Mouse (Mus musculus) left cerebral cortex, postnatal 36 days (tissue): ENCODE data around the gene Vps37d. TPM values are rescaled to one million over a fixed set of nuclear protein-coding genes. Genes with fewer than 3 reads are reported as not detected.

Experiments used
- DNase-seq, 2 experiments: peaks; one replicate each; pipeline ENCODE4 v3.0.0; 2021 to 2022; ENCODE audit warnings: low spot score in 2 of 2, mixed read lengths in 1 of 2
- intact Hi-C: fragments of 180-260 bp; cut with DNase I; formaldehyde crosslinking; loops from one replicate; pipeline ENCODE4 v1.15.1; 2025
- total RNA-seq, 2 experiments: library from RNA; stranded (reverse); gene quantifications; 2 replicates each; pipeline ENCODE4 v1.2.3; 2021

Gene Vps37d
- 10 to 100 TPM; 26.8 to 36.0 TPM for total RNA-seq

GRCm38 (mm10) chr5:135077564-135078481 is at the start of gene Vps37d:
Gene Vps37d (minus strand): TSS chr5:135078266.
- intact Hi-C loops = loop anchor here (5.0 kb wide), 2 partner anchors 61 to 114 kb away; no protein-coding TSS in a partner anchor
- DNase-seq = peak; percentile 92 to 95

GRCm38 (mm10) chr5:135127669-135128068 is 49.6 kb upstream of the Vps37d start:
- intact Hi-C loops = no loop called here
- no peak for DNase-seq

- DNase-seq = no peak
- intact Hi-C loops = no loop called here
Observed at GRCm38 (mm10) chr5:135126121-135126520, 48.1 kb upstream of the Vps37d start.

GRCm38 (mm10) chr5:135120753-135121152 is 42.7 kb upstream of the Vps37d start:
- intact Hi-C loops = no loop called here
- no peak for DNase-seq

GRCm38 (mm10) chr5:135118589-135119081 is 40.6 kb upstream of the Vps37d start:
- intact Hi-C loops = loop anchor here (1.0 to 10.0 kb wide), 3 partner anchors 73 to 246 kb away; partner anchors contain the start of gene Nsun5

GRCm38 (mm10) chr5:135115241-135115640 is 37.2 kb upstream of the Vps37d start:
- no peak for DNase-seq
- intact Hi-C loops = loop anchor here (10.0 kb wide), 2 partner anchors 170 to 250 kb away; partner anchors contain the start of gene Nsun5

More at GRCm38 (mm10) chr5:135118589-135119081, 40.6 kb upstream of the Vps37d start:
- peak; percentile 43 to 45 for DNase-seq

GRCm38 (mm10) chr5:135113782-135114181 is 35.7 kb upstream of the Vps37d start:
- intact Hi-C loops = loop anchor here (10.0 kb wide), 2 partner anchors 171 to 251 kb away; partner anchors contain the start of gene Nsun5
- DNase-seq = no peak

- intact Hi-C loops = loop anchor here (10.0 kb wide), 2 partner anchors 175 to 255 kb away; partner anchors contain the start of gene Nsun5
- no peak for DNase-seq
Observed at GRCm38 (mm10) chr5:135109976-135110375, 31.9 kb upstream of the Vps37d start.

- intact Hi-C loops = no loop called here
- no peak for DNase-seq
Observed at GRCm38 (mm10) chr5:135109426-135109825, 31.4 kb upstream of the Vps37d start.

- intact Hi-C loops = no loop called here
- DNase-seq = no peak
Observed at GRCm38 (mm10) chr5:135109017-135109416, 31.0 kb upstream of the Vps37d start.

GRCm38 (mm10) chr5:135107521-135108501 is 29.7 kb upstream of the Vps37d start:
- peak in 1 of 2 experiments; percentile 10 for DNase-seq
- intact Hi-C loops = no loop called here

- DNase-seq = peak; percentile 32 to 45
- intact Hi-C loops = no loop called here
Observed at GRCm38 (mm10) chr5:135106758-135107256, 28.7 kb upstream of the Vps37d start.

GRCm38 (mm10) chr5:135103999-135104660 is 26.1 kb upstream of the Vps37d start:
- no peak for DNase-seq
- intact Hi-C loops = no loop called here

GRCm38 (mm10) chr5:135100981-135101380 is 22.9 kb upstream of the Vps37d start:
- intact Hi-C loops = no loop called here
- DNase-seq = no peak

- DNase-seq = no peak
- intact Hi-C loops = loop anchor here (10.0 kb wide), 1 partner anchor 185 kb away; the partner anchor contains the start of gene Tmem270
Observed at GRCm38 (mm10) chr5:135089653-135090052, 11.6 kb upstream of the Vps37d start, which contains the start of gene Mlxipl. Gene Mlxipl (plus strand): TSS chr5:135089890.

- no peak for DNase-seq
- intact Hi-C loops = no loop called here
Observed at GRCm38 (mm10) chr5:135086871-135087270, 8.8 kb upstream of the Vps37d start.

GRCm38 (mm10) chr5:135080539-135080938 is 2.5 kb upstream of the Vps37d start:
- DNase-seq = no peak
- intact Hi-C loops = no loop called here

GRCm38 (mm10) chr5:135079578-135079977 is 1.5 kb upstream of the Vps37d start:
- intact Hi-C loops = loop anchor here (5.0 kb wide), 2 partner anchors 62 to 113 kb away; no protein-coding TSS in a partner anchor
- DNase-seq = no peak
